Mouse (Mus musculus): Measurements from ENCODE around the gene Mast2. TPM values are rescaled to one million over a fixed set of nuclear protein-coding genes. Genes with fewer than 3 reads are reported as not detected.

The Mast2 gene
- polyA plus RNA-seq (2015; fragmentation: Nextera tagmentation; extraction: Ambion mirVana), result 14.7 and 15.1 TPM in 2 replicates

GRCm38 (mm10) chr4:116464126-116464981 lies at the start of gene Mast2:
TSS of gene Mast2 (minus strand) at chr4:116464183.
- ATAC-seq (ENCODE audit: low FRiP score, low read depth), result peak; percentile 90
- WGBS, result 4% methylated on average over 34 of the region's 68 CpGs
- Histone ChIP-seq H3K4me2 (replicated peaks) (peak within 1 kb of the TSS; percentile 72), H3K36me3 (no peaks in the 10 kb centered on the region), H3K4me3 (peak within 1 kb of the TSS; percentile 94), H3K4me1 (peaks cover 18% of the 10 kb centered on the region), H3K9me3 (no peaks in the 10 kb centered on the region), H3K9ac (peak within 1 kb of the TSS; percentile 95), H3K27ac (peak within 1 kb of the TSS; percentile 82), H3K27me3 (no peaks in the 10 kb centered on the region)

GRCm38 (mm10) chr4:116507425-116508218 lies 43.6 kb upstream of the Mast2 start, which contains the start of gene Ipp:
TSS of gene Ipp (plus strand) at chr4:116507549.
- no peaks in the 10 kb centered on the region for H3K9me3 ChIP-seq
- peak within 1 kb of the TSS; percentile 89 for H3K27ac ChIP-seq
- WGBS, result under 1% methylated on average over 55 of the region's 55 CpGs
- H3K4me1 ChIP-seq, result peaks cover 11% of the 10 kb centered on the region
- H3K9ac ChIP-seq, result peak within 1 kb of the TSS; percentile 84
- H3K36me3 ChIP-seq, result peaks cover 12% of the 10 kb centered on the region
- H3K4me3 ChIP-seq, result peak within 1 kb of the TSS; percentile 64
- H3K27me3 ChIP-seq, result no peaks in the 10 kb centered on the region
- ATAC-seq (ENCODE audit: low FRiP score, low read depth), result peak; percentile 99
- peak within 1 kb of the TSS; percentile 70 for H3K4me2 ChIP-seq (replicated peaks)

DNA sequence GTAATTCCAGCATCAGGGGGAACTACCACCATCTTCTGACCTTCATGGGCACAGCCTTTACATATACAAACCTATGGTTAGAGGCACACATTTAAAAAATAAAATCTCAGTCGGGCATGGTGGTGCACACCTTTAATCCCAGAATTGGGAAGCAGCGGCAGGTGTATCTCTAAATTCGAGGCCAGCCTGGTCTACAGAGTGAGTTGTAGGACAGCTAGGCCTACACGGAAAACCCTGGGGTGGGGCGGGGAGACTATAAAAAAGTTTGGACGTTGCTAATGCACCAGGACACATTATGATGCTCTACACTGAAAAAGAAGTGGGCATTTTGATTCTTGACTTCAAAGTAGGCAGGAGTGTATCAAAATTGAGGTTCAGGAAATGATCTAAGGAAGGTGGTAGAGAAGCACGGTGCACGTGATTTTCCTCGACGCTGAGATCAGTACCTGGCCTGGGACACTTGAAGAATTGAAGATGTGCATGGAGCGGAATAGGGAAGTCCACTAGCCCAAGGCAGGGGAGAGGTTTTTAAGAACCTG lies 43.0 kb upstream of the Mast2 start:
- Histone ChIP-seq H3K4me1 (peaks cover 11% of the 10 kb centered on the region), H3K9me3 (no peaks in the 10 kb centered on the region), H3K27ac (no peak overlapping the region), H3K27me3 (no peaks in the 10 kb centered on the region), H3K4me2 (replicated peaks) (peak overlapping the region; percentile 70), H3K9ac (peak overlapping the region; percentile 68), H3K36me3 (peaks cover 11% of the 10 kb centered on the region), H3K4me3 (peak overlapping the region; percentile 64)
- no peak; the same call in 1 of the 2 replicates for ATAC-seq (ENCODE audit: low FRiP score, low read depth)
- WGBS, result 25% methylated on average over 11 of the region's 11 CpGs

DNA sequence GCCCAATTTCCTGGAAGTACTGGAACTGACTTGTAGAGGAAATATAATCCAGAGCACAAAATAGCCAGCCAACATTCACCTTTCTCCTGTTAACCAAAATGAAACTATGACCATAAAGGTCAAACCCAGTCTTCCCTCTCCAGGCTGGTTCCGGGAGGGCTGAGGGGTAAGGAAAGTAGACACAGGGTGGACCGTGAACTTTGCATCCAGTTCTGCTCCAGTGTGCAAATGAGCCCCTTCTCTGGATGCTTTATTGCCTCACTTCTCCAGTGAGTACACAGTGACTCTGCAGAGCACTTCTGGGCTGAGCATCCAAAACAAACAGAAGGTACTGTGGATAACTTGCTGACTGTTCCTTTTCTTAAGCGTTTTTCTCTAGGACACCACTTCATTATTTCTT lies 36.0 kb upstream of the Mast2 start:
- ATAC-seq (ENCODE audit: low FRiP score, low read depth), result no peak
- H3K4me3 ChIP-seq, result no peak overlapping the region
- no peaks in the 10 kb centered on the region for H3K4me1 ChIP-seq
- no peak overlapping the region for H3K4me2 ChIP-seq (replicated peaks)
- H3K27ac ChIP-seq, result no peak overlapping the region
- no peaks in the 10 kb centered on the region for H3K27me3 ChIP-seq
- H3K9ac ChIP-seq, result no peak overlapping the region
- 73% methylated on average over 3 of the region's 3 CpGs for WGBS
- H3K9me3 ChIP-seq, result no peaks in the 10 kb centered on the region
- no peaks in the 10 kb centered on the region for H3K36me3 ChIP-seq

- WGBS, result 71% methylated on average over 5 of the region's 5 CpGs
- Histone ChIP-seq H3K4me1 (no peaks in the 10 kb centered on the region), H3K27me3 (0 out of 2 replicates have a peak, but pooled peaks cover 4% of the 10 kb centered on the region), H3K27ac (no peak overlapping the region), H3K36me3 (no peaks in the 10 kb centered on the region), H3K4me3 (no peak overlapping the region), H3K4me2 (replicated peaks) (no peak overlapping the region), H3K9ac (no peak overlapping the region), H3K9me3 (no peaks in the 10 kb centered on the region)
- ATAC-seq (ENCODE audit: low FRiP score, low read depth), result no peak
Measured at GRCm38 (mm10) chr4:116493646-116494045, 29.7 kb upstream of the Mast2 start.

DNA sequence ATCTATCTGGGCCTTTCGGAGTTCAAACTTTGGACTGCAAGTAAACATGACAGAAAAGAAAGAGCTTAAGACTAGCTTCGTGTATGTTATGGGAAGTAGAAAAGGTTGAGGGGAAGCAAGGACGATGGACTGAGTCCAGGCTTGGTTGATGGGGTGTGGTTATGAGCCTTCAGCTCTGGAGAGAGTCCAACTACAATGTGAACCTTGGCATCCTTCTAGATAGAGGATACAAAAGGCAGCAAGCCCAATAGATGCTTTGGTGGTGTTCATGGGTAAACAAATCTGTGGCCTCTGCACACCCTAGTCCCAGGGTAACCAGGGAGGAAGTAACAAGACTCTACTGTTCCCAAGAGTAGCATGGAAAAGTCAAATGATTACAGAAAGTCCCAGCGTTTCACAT lies 28.5 kb upstream of the Mast2 start:
- WGBS, result 83% methylated on average over 4 of the region's 4 CpGs
- no peak for ATAC-seq (ENCODE audit: low FRiP score, low read depth)

GRCm38 (mm10) chr4:116491886-116492285 lies 27.9 kb upstream of the Mast2 start:
- Histone ChIP-seq H3K9ac (no peak overlapping the region), H3K4me3 (no peak overlapping the region), H3K4me2 (replicated peaks) (no peak overlapping the region), H3K36me3 (no peaks in the 10 kb centered on the region), H3K4me1 (no peaks in the 10 kb centered on the region), H3K27me3 (0 out of 2 replicates have a peak, but pooled peaks cover 4% of the 10 kb centered on the region), H3K9me3 (no peaks in the 10 kb centered on the region), H3K27ac (no peak overlapping the region)
- WGBS, result 89% methylated on average over 2 of the region's 2 CpGs
- ATAC-seq (ENCODE audit: low FRiP score, low read depth), result no peak

More for the DNA sequence above, 28.5 kb upstream of the Mast2 start:
- H3K9me3 ChIP-seq, result no peaks in the 10 kb centered on the region
- H3K27ac ChIP-seq, result no peak overlapping the region
- H3K4me3 ChIP-seq, result no peak overlapping the region
- H3K9ac ChIP-seq, result no peak overlapping the region
- H3K27me3 ChIP-seq, result 0 out of 2 replicates have a peak, but pooled peaks cover 4% of the 10 kb centered on the region
- H3K36me3 ChIP-seq, result no peaks in the 10 kb centered on the region
- no peaks in the 10 kb centered on the region for H3K4me1 ChIP-seq
- H3K4me2 ChIP-seq (replicated peaks), result no peak overlapping the region

- H3K27me3 ChIP-seq, result 0 out of 2 replicates have a peak, but pooled peaks cover 4% of the 10 kb centered on the region
- no peak for ATAC-seq (ENCODE audit: low FRiP score, low read depth)
- no peak overlapping the region for H3K4me3 ChIP-seq
Measured at GRCm38 (mm10) chr4:116491119-116491536, 27.1 kb upstream of the Mast2 start.

GRCm38 (mm10) chr4:116483476-116483875 lies 19.5 kb upstream of the Mast2 start:
- ATAC-seq (ENCODE audit: low FRiP score, low read depth), result peak; percentile 83
- 5% methylated on average over 2 of the region's 2 CpGs for WGBS
- Histone ChIP-seq H3K36me3 (no peaks in the 10 kb centered on the region), H3K9me3 (no peaks in the 10 kb centered on the region), H3K4me2 (replicated peaks) (no peak overlapping the region), H3K27ac (no peak overlapping the region), H3K27me3 (no peaks in the 10 kb centered on the region), H3K4me1 (peaks cover 14% of the 10 kb centered on the region), H3K4me3 (no peak overlapping the region), H3K9ac (no peak overlapping the region)

More at GRCm38 (mm10) chr4:116491119-116491536, 27.1 kb upstream of the Mast2 start:
- Histone ChIP-seq H3K4me2 (replicated peaks) (no peak overlapping the region), H3K9ac (no peak overlapping the region), H3K9me3 (no peaks in the 10 kb centered on the region), H3K27ac (no peak overlapping the region), H3K4me1 (no peaks in the 10 kb centered on the region), H3K36me3 (no peaks in the 10 kb centered on the region)
- 75% methylated on average over 2 of the region's 2 CpGs for WGBS

DNA sequence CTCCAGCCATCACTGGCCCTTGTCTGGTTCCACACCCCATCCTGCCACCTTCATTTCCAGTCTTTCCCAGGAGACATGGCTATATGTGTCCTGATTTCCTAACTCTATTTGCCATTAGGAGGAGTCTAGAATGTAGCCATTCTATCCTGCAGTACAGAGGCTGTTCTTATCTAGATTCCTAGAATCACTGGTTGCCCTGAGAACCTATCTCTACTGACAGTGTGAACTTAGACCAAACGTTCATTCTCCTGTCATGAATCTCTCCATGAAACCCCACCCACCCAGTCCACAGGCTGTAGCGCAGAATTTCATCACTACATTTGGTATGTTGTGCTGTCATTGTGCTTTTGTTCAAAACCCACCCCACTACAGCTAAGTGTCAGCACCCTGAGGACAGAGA lies 17.3 kb upstream of the Mast2 start:
- Histone ChIP-seq H3K4me3 (no peak overlapping the region), H3K9me3 (no peaks in the 10 kb centered on the region), H3K27ac (no peak overlapping the region), H3K4me2 (replicated peaks) (no peak overlapping the region), H3K36me3 (no peaks in the 10 kb centered on the region), H3K4me1 (peaks cover 14% of the 10 kb centered on the region), H3K9ac (no peak overlapping the region), H3K27me3 (no peaks in the 10 kb centered on the region)
- WGBS, result 63% methylated on average over 2 of the region's 2 CpGs
- no peak for ATAC-seq (ENCODE audit: low FRiP score, low read depth)

DNA sequence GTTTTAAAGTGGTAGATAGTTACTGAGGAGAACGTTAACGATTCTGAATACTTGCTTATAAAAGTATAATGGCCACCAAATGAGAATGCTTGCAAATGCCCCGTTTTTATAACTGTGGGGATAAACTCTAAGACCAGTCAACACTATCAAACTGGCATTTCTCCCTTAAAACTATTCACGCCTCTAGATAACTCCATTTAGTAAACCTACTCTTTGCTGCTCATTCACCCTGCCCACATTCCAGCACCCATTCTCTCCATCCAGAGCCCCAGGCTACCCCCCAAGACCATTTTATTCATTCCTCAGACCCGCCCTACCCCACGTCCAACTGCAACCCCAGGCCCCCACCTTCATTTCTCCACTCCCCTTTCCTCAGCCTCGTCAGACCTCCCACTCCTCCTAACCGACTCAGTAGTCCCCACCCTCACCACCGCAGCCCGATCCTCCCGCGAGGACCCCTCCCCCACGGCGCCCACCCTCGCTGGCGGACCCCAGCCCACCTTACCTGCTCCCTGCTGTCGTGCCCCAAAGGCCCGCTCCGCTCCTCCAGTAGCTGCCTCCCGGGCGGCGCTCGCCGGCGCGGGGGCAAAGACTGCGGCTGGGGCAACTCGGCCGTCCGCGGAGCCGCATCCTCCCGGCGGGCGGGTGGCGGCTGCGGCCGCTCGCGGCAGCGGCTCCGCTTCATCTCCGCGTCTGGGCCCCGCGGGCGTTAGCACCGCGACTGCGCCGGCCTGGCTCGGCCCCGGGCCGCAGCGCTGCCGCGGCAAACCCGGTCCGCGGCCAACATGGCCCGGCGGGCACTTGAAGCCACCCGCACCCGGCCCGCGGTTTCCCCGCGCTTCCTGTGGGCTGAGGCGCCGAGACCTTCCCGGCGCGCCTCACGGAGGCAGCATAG lies 505 bp downstream of the Mast2 start:
- peak overlapping the region; percentile 95 for H3K9ac ChIP-seq
- ATAC-seq (ENCODE audit: low FRiP score, low read depth), result peak; percentile 77

More for the DNA sequence above, 505 bp downstream of the Mast2 start:
- peak overlapping the region; percentile 94 for H3K4me3 ChIP-seq
- no peaks in the 10 kb centered on the region for H3K9me3 ChIP-seq
- no peaks in the 10 kb centered on the region for H3K27me3 ChIP-seq
- H3K4me1 ChIP-seq, result peaks cover 18% of the 10 kb centered on the region
- H3K36me3 ChIP-seq, result no peaks in the 10 kb centered on the region
- peak overlapping the region; percentile 82 for H3K27ac ChIP-seq
- peak overlapping the region; percentile 72 for H3K4me2 ChIP-seq (replicated peaks)
- WGBS, result 1% methylated on average over 61 of the region's 74 CpGs
